Mouse (Mus musculus): ENCODE measurements around the gene Pcolce. TPM values are rescaled to one million over a fixed set of nuclear protein-coding genes. Genes with fewer than 3 reads are reported as not detected.
A peak's percentile ranks its signal among the peaks of the same experiment; 100 is the strongest.

Gene Pcolce
- polyA plus RNA-seq, 1 experiment from 2014 or later: 97.6 TPM

- WGBS: 43% methylated on average over 26 of the region's 30 CpGs
- H3K27ac ChIP-seq (ENCODE audit: low read depth, low read length): no peak overlapping the region
Observed at GRCm38 (mm10) chr5:137596601-137597261, 16.9 kb downstream of the Pcolce start.

GRCm38 (mm10) chr5:137595921-137596320 lies 17.7 kb downstream of the Pcolce start:
- no peak overlapping the region for H3K4me3 ChIP-seq (ENCODE audit: low read length)
- 83% methylated on average over 7 of the region's 7 CpGs for WGBS
- no peak for ATAC-seq (ENCODE audit: low FRiP score, low TSS enrichment)

More at GRCm38 (mm10) chr5:137596601-137597261, 16.9 kb downstream of the Pcolce start:
- Histone ChIP-seq H3K4me2 (replicated peaks; ENCODE audit: low read depth, low read length) (peak overlapping the region; percentile 3; the same call in 1 of the 2 replicates), H3K27me3 (ENCODE audit: control insufficient read depth, insufficient read depth, low read length) (no peaks in the 10 kb centered on the region), H3K4me1 (ENCODE audit: control insufficient read depth, insufficient read depth, low read length) (peaks cover 11% of the 10 kb centered on the region), H3K36me3 (ENCODE audit: control insufficient read depth, insufficient read depth, low read length) (peaks cover 6% of the 10 kb centered on the region; the same call in 1 of the 2 replicates), H3K9ac (ENCODE audit: low read depth, low read length) (0 out of 2 replicates have a peak overlapping the region, but pooled peaks have one; percentile 34), H3K4me3 (ENCODE audit: low read length) (peak overlapping the region; percentile 16; the same call in 1 of the 2 replicates), H3K9me3 (ENCODE audit: control insufficient read depth, low read length) (no peaks in the 10 kb centered on the region)
- ATAC-seq (ENCODE audit: low FRiP score, low TSS enrichment): no peak

GRCm38 (mm10) chr5:137590507-137590906 lies 23.1 kb downstream of the Pcolce start:
- H3K9me3 ChIP-seq (ENCODE audit: control insufficient read depth, low read length): no peaks in the 10 kb centered on the region
- 80% methylated on average over 5 of the region's 5 CpGs for WGBS
- H3K36me3 ChIP-seq (ENCODE audit: control insufficient read depth, insufficient read depth, low read length): no peaks in the 10 kb centered on the region
- no peak overlapping the region for H3K4me2 ChIP-seq (replicated peaks; ENCODE audit: low read depth, low read length)
- ATAC-seq (ENCODE audit: low FRiP score, low TSS enrichment): no peak
- H3K27me3 ChIP-seq (ENCODE audit: control insufficient read depth, insufficient read depth, low read length): no peaks in the 10 kb centered on the region
- no peak overlapping the region for H3K27ac ChIP-seq (ENCODE audit: low read depth, low read length)
- no peak overlapping the region for H3K9ac ChIP-seq (ENCODE audit: low read depth, low read length)
- H3K4me1 ChIP-seq (ENCODE audit: control insufficient read depth, insufficient read depth, low read length): no peaks in the 10 kb centered on the region
- no peak overlapping the region for H3K4me3 ChIP-seq (ENCODE audit: low read length)

More at GRCm38 (mm10) chr5:137595921-137596320, 17.7 kb downstream of the Pcolce start:
- no peak overlapping the region for H3K9ac ChIP-seq (ENCODE audit: low read depth, low read length)
- peaks cover 6% of the 10 kb centered on the region; the same call in 1 of the 2 replicates for H3K36me3 ChIP-seq (ENCODE audit: control insufficient read depth, insufficient read depth, low read length)
- H3K27ac ChIP-seq (ENCODE audit: low read depth, low read length): no peak overlapping the region
- H3K4me1 ChIP-seq (ENCODE audit: control insufficient read depth, insufficient read depth, low read length): peaks cover 11% of the 10 kb centered on the region
- H3K27me3 ChIP-seq (ENCODE audit: control insufficient read depth, insufficient read depth, low read length): no peaks in the 10 kb centered on the region
- H3K4me2 ChIP-seq (replicated peaks; ENCODE audit: low read depth, low read length): no peak overlapping the region
- H3K9me3 ChIP-seq (ENCODE audit: control insufficient read depth, low read length): no peaks in the 10 kb centered on the region

- Histone ChIP-seq H3K4me1 (ENCODE audit: control insufficient read depth, insufficient read depth, low read length) (0 out of 2 replicates have a peak, but pooled peaks cover 4% of the 10 kb centered on the region), H3K9me3 (ENCODE audit: control insufficient read depth, low read length) (no peaks in the 10 kb centered on the region), H3K27me3 (ENCODE audit: control insufficient read depth, insufficient read depth, low read length) (peaks cover 8% of the 10 kb centered on the region), H3K36me3 (ENCODE audit: control insufficient read depth, insufficient read depth, low read length) (no peaks in the 10 kb centered on the region), H3K4me2 (replicated peaks; ENCODE audit: low read depth, low read length) (no peak overlapping the region), H3K27ac (ENCODE audit: low read depth, low read length) (no peak overlapping the region), H3K9ac (ENCODE audit: low read depth, low read length) (no peak overlapping the region), H3K4me3 (ENCODE audit: low read length) (no peak overlapping the region)
- WGBS: 36% methylated on average over 8 of the region's 8 CpGs
- no peak for ATAC-seq (ENCODE audit: low FRiP score, low TSS enrichment)
Observed at GRCm38 (mm10) chr5:137584976-137585375, 28.6 kb downstream of the Pcolce start.

- H3K4me3 ChIP-seq (ENCODE audit: low read length): peak overlapping the region; percentile 29
- peak; percentile 44; the same call in 1 of the 2 replicates for ATAC-seq (ENCODE audit: low FRiP score, low TSS enrichment)
- 0 out of 2 replicates have a peak, but pooled peaks cover 4% of the 10 kb centered on the region for H3K4me1 ChIP-seq (ENCODE audit: control insufficient read depth, insufficient read depth, low read length)
- H3K9me3 ChIP-seq (ENCODE audit: control insufficient read depth, low read length): no peaks in the 10 kb centered on the region
- H3K27me3 ChIP-seq (ENCODE audit: control insufficient read depth, insufficient read depth, low read length): peaks cover 8% of the 10 kb centered on the region
- peak overlapping the region; percentile 51 for H3K4me2 ChIP-seq (replicated peaks; ENCODE audit: low read depth, low read length)
- 14% methylated on average over 27 of the region's 27 CpGs for WGBS
- no peak overlapping the region for H3K27ac ChIP-seq (ENCODE audit: low read depth, low read length)
- H3K9ac ChIP-seq (ENCODE audit: low read depth, low read length): peak overlapping the region; percentile 18; the same call in 1 of the 2 replicates
- no peaks in the 10 kb centered on the region for H3K36me3 ChIP-seq (ENCODE audit: control insufficient read depth, insufficient read depth, low read length)
Observed at GRCm38 (mm10) chr5:137583670-137584169, 29.9 kb downstream of the Pcolce start.

GRCm38 (mm10) chr5:137582702-137583101 lies 30.9 kb downstream of the Pcolce start:
- no peaks in the 10 kb centered on the region for H3K36me3 ChIP-seq (ENCODE audit: control insufficient read depth, insufficient read depth, low read length)
- H3K9ac ChIP-seq (ENCODE audit: low read depth, low read length): no peak overlapping the region
- no peaks in the 10 kb centered on the region for H3K9me3 ChIP-seq (ENCODE audit: control insufficient read depth, low read length)
- no peak overlapping the region for H3K4me2 ChIP-seq (replicated peaks; ENCODE audit: low read depth, low read length)
- peaks cover 8% of the 10 kb centered on the region for H3K27me3 ChIP-seq (ENCODE audit: control insufficient read depth, insufficient read depth, low read length)
- 0 out of 2 replicates have a peak, but pooled peaks cover 4% of the 10 kb centered on the region for H3K4me1 ChIP-seq (ENCODE audit: control insufficient read depth, insufficient read depth, low read length)
- ATAC-seq (ENCODE audit: low FRiP score, low TSS enrichment): no peak
- H3K27ac ChIP-seq (ENCODE audit: low read depth, low read length): no peak overlapping the region
- H3K4me3 ChIP-seq (ENCODE audit: low read length): no peak overlapping the region
- 42% methylated on average over 8 of the region's 8 CpGs for WGBS

- Histone ChIP-seq H3K36me3 (ENCODE audit: control insufficient read depth, insufficient read depth, low read length) (no peaks in the 10 kb centered on the region), H3K27me3 (ENCODE audit: control insufficient read depth, insufficient read depth, low read length) (peaks cover 8% of the 10 kb centered on the region), H3K27ac (ENCODE audit: low read depth, low read length) (no peak overlapping the region), H3K9me3 (ENCODE audit: control insufficient read depth, low read length) (no peaks in the 10 kb centered on the region), H3K4me3 (ENCODE audit: low read length) (no peak overlapping the region), H3K9ac (ENCODE audit: low read depth, low read length) (no peak overlapping the region), H3K4me2 (replicated peaks; ENCODE audit: low read depth, low read length) (no peak overlapping the region), H3K4me1 (ENCODE audit: control insufficient read depth, insufficient read depth, low read length) (0 out of 2 replicates have a peak, but pooled peaks cover 4% of the 10 kb centered on the region)
- ATAC-seq (ENCODE audit: low FRiP score, low TSS enrichment): no peak
- 79% methylated on average over 6 of the region's 6 CpGs for WGBS
Observed at GRCm38 (mm10) chr5:137580246-137580645, 33.3 kb downstream of the Pcolce start.

GRCm38 (mm10) chr5:137574470-137574901 lies 39.1 kb downstream of the Pcolce start:
- H3K36me3 ChIP-seq (ENCODE audit: control insufficient read depth, insufficient read depth, low read length): no peaks in the 10 kb centered on the region
- peaks cover 3% of the 10 kb centered on the region; the same call in 1 of the 2 replicates for H3K27me3 ChIP-seq (ENCODE audit: control insufficient read depth, insufficient read depth, low read length)
- 6% methylated on average over 27 of the region's 27 CpGs for WGBS
- peak overlapping the region; percentile 47 for H3K9ac ChIP-seq (ENCODE audit: low read depth, low read length)
- H3K4me1 ChIP-seq (ENCODE audit: control insufficient read depth, insufficient read depth, low read length): no peaks in the 10 kb centered on the region
- H3K4me3 ChIP-seq (ENCODE audit: low read length): peak overlapping the region; percentile 28; the same call in 1 of the 2 replicates
- peaks cover 2% of the 10 kb centered on the region; the same call in 1 of the 2 replicates for H3K9me3 ChIP-seq (ENCODE audit: control insufficient read depth, low read length)
- no peak overlapping the region for H3K27ac ChIP-seq (ENCODE audit: low read depth, low read length)
- H3K4me2 ChIP-seq (replicated peaks; ENCODE audit: low read depth, low read length): peak overlapping the region; percentile 51
- ATAC-seq (ENCODE audit: low FRiP score, low TSS enrichment): peak; percentile 74
